Mouse (Mus musculus) WW6 (cell line): ENCODE measurements around the gene Cyp11a1.

ENCODE experiments used
- DNase-seq: peaks from one replicate; pipeline ENCODE4 v3.0.0-alpha.2; 2013; ENCODE audit warnings: low read depth, low spot score

Cyp11a1 gene

DNA sequence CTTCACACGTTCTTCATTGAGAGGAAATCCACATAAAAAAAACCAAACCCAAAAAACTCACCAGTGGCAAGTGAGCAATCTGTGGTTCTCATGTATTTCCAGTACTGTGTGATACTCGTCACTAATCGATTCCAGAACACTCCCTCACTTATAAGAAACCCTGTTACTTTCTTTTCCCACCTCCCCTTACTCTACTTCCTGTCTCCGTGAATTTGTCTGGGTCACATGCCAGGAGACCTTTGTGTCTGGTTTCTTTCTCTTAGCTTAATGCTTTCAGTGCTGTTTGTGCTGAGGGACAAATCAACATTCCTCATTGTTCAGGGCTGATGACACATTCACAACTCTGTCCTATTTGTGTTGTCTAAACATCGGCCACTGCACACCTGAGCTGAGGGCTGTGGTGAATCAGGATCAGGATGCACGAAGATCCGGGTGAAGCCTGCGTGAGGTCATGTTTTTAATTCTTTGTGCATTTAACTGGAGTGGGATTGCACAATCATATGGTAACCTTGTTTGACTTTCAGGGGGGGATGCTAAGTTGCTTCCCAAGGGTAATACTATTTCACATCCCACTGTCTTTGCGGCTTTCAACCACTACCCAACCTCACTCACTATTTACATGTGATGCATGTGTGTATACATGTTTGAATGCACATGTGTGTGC lies 33.3 kb upstream of the Cyp11a1 start:
- DNase-seq: no peak

DNA sequence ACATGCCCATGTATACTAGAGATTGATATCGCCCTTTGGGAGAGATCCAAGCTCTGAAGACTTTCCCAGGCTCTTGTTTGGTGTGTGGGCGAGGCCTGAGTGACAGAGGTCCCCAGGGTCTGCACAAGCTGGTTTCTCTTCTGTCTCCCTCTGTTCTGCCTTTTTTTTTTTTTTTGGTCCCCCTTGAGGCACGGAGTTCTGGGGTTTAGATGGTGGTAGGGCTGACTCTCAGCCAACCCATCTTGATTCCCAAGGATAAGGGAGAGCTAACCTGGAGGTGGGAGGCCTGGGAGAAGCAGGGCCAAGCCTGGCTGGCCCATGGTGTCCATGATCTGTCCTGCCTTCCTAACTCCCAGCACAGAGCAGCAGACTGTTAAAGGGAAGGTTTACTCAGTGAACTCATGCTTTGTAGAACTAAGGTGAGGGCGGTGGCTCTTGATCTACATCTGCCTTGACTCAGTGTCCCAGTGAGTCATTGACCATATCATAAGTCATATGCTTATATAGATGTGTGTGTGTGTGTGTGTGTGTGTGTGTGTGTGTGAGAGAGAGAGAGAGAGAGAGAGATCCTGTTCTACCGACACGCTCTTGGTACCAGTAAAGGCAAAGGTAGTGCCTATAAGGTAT lies 32.7 kb upstream of the Cyp11a1 start:
- DNase-seq: no peak

DNA sequence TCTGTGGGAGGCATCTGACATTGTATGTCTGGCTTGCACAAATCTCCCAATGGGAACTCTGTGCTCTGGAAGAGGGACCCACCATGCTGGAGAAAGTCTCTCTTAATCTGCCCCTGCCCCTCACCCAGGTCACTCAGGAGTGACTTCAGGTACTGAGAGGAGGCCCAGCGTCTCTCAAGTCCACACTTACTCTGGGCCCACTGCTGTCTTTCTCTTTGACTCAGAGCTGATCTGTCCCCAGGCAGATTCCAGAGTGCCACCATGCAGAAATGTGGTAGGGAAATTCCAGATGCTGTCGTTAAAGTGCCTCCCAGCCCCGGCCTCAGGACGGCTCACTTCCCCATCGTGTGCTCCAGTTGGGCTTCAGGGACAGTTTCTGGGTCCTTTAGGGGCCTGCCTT lies 32.0 kb upstream of the Cyp11a1 start:
- DNase-seq: no peak

DNA sequence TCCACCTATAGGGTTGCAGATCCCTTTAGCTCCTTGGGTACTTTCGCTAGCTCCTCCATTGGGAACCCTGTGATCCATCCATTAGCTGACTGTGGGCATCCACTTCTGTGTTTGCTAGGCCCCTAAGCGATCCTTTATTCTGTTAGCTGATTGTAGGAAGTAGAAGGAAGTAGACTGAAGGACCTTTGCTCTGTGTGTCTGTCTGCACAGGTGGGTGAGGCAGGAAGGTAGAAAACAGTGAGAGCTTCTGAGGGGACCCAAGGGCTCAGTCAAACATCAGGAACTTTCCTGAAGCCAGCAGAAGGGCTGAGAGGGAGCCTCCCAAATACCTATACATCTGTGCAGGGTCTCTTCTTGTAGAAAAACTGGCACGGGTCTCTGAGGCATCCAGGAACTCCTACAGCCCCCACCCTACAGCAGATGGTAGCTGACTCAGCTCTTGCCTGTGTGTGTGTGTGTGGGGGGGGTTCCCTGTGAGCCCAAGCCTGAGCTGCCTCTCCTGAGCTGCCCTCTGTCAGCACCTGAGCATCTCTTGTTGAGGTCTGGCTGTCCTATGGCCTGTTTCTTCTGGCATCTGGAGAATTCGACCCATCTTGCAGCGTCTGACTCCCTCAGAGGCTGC lies 30.9 kb upstream of the Cyp11a1 start:
- DNase-seq: no peak

DNA sequence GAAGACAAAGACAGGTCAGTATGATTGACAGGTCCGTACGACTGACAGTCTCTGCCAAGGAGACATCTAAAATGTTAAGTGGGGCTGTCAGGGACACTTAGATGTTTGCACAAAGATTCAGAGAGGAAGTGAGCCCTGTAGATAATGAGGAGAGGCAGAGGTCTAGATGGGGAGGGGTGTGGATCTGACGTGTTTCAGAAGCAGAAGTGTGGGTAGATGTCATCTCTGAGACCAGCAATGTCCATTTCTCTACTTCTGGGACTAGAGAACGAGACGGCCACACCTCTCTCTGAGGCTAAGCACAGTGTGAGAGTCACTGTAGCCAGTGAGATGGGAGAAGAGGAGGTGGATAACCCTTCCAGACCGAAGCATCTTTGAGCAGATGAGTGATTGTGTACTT lies 28.2 kb upstream of the Cyp11a1 start:
- no peak for DNase-seq

DNA sequence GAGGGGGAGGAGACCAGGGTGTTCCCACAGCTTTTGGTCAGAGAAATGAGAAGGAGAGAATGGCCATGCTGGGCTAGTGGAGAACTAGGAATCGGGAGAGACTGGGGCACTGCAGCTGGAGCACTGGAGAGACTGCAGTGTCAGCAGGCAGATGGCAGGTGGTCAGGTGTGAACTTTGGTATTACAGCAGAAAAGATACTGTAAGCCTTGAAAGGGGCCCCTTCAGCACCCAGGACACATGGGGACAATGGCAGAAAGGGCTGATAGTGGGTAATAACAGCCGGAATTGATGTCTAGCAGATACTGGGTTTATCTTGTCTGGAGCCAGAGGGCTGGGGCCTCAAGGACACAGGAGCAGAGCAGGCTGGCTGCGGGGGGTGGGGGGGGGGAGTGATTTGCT lies 27.4 kb upstream of the Cyp11a1 start:
- no peak for DNase-seq

DNA sequence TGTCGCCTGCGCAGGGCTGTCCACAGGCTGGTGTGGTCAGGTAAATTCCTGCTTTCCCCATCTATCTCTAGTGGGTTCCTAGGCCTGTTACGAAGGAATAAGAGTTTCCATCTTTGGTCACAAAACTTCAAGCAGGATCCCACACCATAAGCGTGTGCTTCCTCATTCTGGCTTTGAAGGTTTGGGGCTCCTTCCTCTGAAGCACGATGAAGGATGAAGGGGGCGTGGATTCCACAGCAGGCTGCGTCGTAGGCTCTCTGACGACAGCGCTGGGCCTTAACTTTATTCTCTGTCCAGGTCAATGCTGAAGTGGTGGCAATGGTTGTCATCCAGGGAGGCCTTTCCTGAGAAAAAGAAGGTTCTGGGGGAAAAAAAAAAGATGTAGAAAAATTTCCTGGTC lies 25.6 kb upstream of the Cyp11a1 start:
- no peak for DNase-seq

DNA sequence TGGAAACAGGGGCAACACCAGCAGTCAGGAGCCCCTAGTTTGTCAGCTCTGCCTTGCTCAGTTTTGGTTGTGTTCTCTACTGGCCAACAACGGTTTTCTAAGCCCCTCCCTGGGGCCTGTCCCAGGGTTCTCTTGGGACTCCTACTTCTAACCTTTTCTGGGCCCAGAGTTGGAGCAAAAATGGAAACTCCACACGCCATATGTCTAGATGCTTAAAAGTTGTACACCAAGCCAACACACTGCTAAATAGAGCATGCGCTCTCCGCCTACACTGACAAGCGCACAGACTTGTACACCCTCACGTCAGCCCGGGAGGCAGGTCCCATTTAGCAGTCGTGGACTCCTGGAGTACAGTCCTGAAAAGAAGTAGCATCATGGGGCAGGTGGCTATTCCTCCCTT lies 20.9 kb upstream of the Cyp11a1 start:
- no peak for DNase-seq

DNA sequence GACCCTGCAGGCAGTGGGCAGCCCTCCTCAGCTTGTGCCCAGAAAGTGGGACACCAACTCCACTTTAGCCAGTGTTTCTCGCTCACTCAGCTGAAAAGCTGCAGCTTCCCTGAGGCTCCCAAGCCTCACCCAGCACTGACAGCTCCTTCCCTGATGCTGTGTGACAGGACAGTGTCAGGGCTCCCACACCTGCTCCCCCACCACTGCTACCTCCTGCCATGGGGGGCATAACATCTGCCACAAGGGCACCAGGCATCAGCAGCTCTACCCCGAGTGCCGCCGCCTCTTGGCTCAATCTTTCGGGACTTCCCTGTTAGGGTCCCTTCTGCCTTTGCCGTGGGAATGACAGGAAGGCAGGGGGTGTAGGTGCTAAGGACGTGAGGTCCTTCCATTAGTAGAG lies 19.9 kb upstream of the Cyp11a1 start:
- DNase-seq: no peak

DNA sequence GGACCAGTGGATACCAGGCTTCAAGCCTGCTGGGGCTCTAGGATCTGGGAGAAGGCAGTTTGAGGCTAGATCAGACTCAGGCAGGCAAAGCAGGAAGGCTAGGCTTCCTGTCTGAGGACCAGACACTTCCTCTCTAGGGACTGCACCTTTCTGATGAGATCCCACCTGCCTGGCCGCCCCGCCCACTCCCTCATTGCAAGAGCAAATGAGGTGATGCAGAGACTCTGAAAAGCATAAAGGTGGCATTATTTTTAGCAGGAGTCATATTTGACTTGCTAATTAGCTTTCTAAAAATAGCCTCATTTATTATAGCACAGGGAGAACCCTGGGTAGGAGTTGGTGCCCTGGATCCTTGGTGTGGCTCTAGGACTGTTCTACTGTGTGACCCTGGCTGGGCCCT lies 18.1 kb upstream of the Cyp11a1 start:
- DNase-seq: no peak

DNA sequence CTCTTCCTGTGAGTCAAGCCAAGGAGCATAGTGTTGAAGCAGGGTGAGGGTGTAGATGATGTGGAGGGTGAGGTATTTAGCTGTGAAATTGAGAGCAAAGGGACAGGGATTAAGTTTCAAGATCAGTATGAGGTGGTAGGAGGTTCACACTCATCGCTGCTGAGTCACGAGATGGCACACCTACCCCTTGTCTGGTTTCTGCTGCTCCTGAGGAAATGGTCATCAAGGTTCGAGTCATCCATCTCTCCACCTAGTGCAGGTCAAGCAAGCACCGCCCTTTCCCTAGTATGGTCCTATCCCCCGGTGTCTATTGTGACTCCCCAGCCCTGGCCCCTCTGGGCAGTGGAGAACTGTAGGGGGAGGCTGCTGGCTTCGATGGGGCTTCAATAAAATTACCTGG lies 16.9 kb upstream of the Cyp11a1 start:
- DNase-seq: no peak

DNA sequence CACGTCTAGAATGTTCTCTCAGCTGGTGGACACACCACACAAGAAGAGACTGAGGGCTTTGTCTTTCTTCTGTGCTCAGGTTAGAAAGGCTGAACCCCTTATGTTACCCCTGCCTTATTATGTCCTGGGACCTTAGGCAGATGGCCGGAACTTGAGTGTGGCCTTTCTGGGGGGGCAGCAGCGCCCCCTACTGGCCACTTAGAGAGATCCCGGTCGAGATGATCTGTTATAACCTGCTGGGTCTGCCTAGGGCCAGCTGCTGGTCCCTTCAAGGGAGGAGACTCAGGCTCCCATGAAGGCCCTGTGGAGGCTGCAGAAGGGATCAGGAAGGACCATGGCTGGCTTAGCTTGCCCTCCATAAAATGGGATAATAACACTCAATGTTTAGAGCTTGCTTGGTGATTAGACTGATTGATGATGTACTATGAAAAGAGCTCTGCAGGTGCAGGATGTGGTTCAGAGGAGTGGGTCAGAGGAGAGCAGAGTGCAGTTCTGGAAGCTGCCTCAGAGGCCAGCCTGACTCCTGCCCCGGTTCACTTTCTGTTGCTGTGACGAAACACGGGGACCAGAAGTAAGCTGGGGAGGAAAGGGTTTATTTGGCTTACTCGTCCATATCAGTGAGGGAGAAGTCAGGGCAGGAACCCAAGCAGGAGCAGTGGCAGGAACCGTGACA lies 15.6 kb upstream of the Cyp11a1 start:
- DNase-seq: peak; percentile 20

DNA sequence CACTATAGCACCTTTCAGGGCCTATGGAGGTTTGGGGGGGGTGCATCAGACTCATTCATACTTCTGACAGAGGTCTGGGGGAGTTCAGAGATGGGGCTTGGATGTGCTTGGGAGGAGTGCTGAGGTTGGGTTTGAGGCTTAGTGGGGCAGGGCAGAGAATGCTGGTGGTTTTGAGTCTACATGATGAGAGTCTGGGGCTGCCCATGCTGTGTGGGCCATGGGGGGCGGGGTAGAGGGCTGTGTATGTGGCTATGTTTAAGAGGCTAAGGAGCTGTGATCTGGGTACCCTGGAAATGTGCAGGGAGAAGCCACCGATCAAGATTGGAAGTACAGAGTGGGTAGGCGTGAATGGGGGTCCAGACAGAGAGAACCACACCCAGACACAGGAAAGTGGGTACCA lies 14.2 kb upstream of the Cyp11a1 start:
- no peak for DNase-seq

DNA sequence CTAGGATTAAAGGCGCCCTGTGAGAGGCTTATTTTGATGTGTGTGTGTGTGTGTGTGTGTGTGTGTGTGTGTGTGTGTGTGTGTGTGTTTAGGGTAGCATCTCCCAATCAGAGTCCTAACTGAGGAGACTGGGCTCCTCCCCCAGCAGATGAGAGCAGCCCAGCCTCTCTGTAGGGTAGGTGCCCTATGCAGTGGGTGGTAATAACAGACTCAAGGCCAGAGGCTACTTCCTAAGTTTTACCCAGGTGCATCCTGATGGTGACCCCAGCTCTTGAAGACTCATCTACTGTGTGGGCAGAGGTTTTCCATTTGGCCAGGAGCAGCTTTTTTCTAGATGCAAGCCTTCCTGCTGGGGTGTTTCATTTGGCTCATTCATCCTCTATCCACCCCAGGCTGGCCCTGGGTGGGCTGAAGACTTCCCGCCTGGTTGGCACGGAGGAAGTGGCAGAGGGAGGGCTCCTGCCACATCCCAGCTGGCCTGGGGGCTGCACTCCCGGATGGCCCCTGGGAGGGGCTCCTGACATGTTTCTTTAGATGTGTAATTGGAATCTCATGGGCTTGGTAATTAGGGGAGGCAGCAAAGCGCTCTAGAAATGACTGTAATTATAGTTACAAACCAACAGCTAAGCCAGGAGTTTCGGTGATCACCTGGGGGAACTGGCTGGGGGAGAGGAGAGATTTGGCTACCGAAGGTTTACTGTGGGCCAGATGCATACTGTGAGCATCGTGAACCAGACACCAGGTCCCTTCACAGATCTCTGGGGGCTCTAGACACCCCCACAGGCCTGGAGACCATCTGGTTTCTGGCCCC lies 13.2 kb upstream of the Cyp11a1 start:
- DNase-seq: no peak

DNA sequence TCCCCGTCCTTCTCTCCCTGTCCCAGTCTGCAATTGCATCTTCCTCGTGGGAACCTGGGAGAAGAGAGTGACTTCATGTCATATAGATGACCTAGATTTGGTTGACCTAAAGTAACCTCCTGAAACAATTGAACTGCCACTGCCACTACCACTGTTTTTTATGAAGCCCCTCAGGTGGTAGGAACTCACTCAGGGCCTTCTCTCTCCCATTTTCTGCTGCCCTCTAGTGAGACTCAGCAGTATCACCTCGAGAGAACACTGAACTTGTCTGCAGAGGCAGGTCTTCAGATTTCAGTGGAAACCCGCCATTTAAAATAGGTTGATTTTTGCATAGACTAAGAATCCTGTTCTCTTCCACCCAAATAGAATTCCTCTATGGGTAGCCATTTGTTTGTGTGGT lies 10.9 kb upstream of the Cyp11a1 start:
- DNase-seq: no peak

DNA sequence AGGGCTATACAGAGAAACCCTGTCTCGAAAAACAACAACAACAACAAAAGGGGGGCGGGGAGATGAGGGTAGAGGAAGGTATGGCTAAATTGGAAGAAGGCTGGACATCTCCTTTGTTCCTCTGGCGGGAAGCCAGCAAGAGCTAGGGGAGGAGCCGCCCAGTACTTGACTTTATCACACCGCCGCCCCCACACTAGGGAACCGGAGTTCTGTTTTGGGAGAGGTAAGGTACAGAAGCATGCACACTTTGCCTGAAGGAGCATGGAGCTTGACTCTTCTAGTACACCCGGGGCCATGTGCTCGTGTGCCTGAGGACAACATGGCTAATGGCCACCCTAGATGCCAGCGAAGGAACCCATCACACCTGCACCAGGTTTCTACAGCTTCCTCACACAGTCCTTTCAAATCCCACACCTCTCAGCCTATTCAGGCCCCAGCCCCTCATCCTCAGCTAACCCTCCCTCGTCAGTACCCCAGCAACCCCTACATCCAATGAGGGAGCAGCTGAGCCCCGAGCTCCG lies 8.6 kb upstream of the Cyp11a1 start:
- peak; percentile 62 for DNase-seq

DNA sequence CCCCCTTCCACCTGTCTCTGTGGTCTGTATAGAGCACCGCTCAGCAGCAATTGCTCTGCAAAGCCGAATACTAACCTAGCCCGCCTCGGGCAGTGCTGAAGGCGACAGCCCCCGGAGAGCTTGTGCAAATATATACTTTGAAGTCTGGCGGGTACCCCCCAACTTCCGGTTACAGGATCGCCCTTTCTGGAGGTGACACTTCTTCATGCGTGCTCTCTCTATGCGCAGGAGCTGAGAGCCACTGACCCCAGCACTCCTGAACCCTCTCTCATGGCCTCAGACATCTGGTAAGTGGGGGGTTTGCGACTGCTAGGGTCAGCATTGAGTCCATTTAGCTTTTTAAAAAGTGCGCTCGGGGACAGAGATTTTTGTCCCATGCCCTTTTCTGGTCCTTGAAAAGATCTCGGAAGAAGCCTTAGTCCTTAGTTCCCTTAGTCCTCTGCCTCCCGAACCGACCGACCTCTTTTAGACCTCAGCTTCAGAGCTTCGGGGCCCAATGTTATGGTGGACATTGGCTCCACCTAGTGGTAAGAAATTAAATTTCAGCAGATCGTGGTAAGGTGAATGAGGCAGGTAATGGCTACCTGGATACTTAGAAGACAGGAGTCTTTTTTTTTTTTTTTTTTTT lies 8.1 kb upstream of the Cyp11a1 start:
- DNase-seq: peak; percentile 61

DNA sequence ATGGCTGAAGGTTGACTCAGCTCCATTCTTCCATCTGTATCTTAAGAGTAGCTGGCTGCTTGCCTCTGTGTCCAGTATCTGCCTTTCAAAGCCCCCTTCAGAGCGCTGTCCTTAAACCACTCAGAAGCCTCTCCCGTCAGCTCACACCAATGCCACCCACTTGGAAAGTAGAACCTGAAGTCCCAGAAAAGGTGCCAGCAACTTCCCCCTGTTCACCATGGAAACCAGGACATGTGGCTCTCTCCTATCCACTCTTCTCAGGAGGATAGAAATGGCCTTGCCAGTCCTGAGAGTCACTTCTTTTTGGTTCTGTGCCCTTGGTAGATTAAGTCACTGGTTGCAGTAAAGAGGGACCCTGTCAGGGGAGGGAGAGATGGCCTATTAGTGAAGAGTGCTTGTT lies 7.5 kb upstream of the Cyp11a1 start:
- DNase-seq: no peak

DNA sequence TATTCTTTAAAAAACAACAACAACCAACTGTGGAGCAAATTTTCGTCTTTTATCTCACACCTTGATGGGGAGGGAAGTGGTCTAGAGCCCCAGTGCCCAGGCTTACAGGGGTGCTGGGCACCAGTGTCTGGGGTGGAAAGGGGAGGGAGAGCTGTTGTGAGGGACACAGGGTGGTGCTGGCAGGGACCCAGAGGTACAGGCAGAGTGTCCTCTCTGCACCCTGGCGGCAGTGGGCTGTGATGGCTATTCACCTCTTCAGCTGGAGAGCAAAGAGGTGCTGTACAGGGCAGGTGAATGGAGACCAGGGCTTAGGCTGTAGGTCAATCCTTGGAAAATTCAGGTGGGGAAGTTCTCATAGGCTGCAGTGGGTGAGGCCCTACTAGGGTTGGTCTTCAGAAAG lies 6.5 kb upstream of the Cyp11a1 start:
- DNase-seq: no peak

DNA sequence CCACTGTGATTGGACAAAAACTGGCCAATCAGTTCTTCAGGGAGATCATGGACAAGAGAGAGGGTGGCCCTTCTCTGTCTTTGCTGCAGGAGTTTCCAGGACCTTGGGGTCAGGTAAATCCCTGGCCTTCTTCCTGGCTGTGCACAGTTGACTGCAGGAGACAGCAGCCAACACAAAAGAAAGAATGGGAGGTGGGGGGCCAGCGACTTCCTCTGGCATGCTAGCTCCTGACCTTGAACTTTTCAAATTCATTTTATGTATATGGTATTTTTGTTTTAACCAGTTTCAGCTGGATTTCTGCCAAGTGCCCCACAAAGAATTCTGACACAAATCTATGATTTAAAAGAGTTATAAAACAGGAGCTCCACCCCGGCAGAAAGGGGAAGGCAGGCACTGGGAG lies 2.9 kb upstream of the Cyp11a1 start:
- DNase-seq: peak; percentile 14

DNA sequence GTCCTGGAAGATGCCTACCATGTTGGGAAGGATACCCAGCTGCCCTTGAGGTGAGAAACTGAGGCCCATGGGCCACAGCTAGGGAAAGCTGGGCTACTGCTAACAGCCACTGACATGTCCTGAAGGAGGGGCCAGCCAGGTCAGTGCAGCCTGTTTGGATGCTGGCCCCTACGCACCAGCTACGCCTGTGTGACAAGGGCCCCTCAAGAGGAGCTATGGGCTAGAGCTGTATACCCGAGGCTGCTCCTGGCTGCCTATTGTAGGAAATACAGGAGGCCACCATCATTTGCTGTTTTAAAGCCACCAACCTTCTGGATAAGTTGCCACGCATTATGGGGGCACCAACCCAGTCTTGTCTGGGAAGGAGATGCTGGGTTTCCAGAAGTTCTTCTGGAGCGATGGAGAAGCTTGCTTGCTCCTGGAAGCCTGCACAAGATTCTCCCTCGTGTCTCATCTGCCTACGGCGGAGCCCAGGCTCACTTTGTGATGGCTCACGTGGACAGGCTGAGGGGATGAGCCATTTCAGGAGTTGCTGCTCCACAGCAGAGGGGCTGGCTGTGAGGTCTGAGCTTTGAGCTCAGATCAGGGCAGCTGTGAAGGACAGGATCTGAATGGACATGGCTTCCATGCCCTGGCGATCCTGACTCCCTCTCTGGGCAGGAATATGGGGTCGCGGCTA lies 2.3 kb downstream of the Cyp11a1 start:
- no peak for DNase-seq
